Mouse (Mus musculus) heart, postnatal 36 days (tissue): ENCODE measurements around the gene Gid4. TPM values are rescaled to one million over a fixed set of nuclear protein-coding genes. Genes with fewer than 3 reads are reported as not detected.
"Not testable (repeated sequence)": the region's sequence is repeated elsewhere in the genome, so short reads cannot be mapped to it uniquely, and the experiment has no call there.

Experiments used
- DNase-seq, 2 experiments: peaks; one replicate each; pipeline ENCODE4 v3.0.0; 2021 to 2022
- intact Hi-C: fragments of 180-260 bp; cut with DNase I; formaldehyde crosslinking; loops from one replicate; pipeline ENCODE4 v1.15.1; 2025
- total RNA-seq, 2 experiments: library from RNA; stranded (reverse); gene quantifications; 2 replicates each; pipeline ENCODE4 v1.2.3; 2021

Gene Gid4
- total RNA-seq, 2 experiments from 2014 or later = 47.7 to 49.8 TPM

DNA sequence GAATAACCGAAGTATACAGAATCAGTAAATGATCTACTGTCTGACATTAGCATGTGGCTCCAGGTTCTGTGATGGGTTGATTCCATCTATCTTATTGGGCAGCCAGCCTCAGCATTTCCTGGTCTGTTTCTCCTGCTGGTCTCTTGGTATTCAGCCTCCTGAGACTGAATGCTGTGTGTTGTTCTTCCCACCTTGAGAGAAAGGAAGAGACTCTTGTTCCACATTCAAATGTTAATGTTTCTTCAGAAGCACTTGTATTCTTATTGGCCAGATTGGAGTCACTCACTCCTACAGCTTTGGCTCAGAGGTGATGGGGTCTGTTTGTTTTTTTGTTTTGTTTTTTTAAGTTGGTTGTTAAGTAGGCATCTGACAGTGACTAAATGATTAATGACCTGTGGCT, 6.1 kb downstream of the Gid4 start:
- DNase-seq = no peak
- intact Hi-C loops = no loop called here

- no peak for DNase-seq
- intact Hi-C loops = no loop called here
These were observed 9.5 kb downstream of the Gid4 start for GRCm38 (mm10) chr11:60426417-60426816.

- intact Hi-C loops = no loop called here
- no peak for DNase-seq
These were observed 10.7 kb downstream of the Gid4 start for GRCm38 (mm10) chr11:60427628-60428027.

DNA sequence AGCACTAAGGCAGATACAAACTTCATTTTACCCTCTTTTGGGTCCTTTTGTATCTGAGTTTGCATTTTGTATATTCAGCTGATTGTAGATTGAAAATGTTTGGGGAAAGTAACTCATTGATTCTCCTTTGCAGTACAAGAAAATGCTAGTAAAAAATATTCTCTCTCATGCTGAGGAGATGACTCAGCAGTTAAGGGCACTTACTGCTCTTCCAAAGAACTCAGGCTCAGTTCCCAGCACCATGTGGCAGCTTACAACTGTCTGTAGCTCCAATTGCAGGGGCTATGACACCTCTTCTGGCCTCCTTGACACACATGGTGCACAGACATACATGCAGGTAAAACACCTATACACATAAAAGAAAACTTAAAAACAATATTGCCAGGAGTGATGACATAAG, 16.6 kb downstream of the Gid4 start:
- intact Hi-C loops = no loop called here
- no peak for DNase-seq

GRCm38 (mm10) chr11:60435133-60435532, 18.2 kb downstream of the Gid4 start:
- intact Hi-C loops = no loop called here
- no peak for DNase-seq

DNA sequence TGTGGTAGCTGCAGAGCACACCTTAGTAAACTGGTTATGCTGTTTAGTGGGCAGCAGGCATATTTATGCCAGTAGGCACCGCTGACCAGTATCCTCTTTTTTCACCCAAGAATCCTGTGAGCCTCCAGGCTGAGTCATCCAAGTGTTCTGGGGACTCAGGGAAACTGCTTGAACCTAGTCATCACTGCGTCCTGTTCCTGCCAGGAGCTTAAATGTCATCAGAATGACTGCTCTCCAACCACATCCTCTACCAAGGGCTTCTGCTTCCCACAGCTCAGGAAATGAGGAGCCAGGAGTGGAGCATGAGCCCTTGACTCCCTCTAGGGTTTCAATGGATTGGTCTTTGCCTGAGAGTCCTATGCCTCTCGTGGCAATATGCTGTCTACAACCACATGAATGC, 19.7 kb downstream of the Gid4 start:
- intact Hi-C loops = no loop called here
- no peak for DNase-seq

GRCm38 (mm10) chr11:60439621-60440020, 22.7 kb downstream of the Gid4 start:
- intact Hi-C loops, DNase-seq: not testable (repeated sequence)

GRCm38 (mm10) chr11:60440176-60440575, 23.2 kb downstream of the Gid4 start:
- intact Hi-C loops = no loop called here
- no peak for DNase-seq

DNA sequence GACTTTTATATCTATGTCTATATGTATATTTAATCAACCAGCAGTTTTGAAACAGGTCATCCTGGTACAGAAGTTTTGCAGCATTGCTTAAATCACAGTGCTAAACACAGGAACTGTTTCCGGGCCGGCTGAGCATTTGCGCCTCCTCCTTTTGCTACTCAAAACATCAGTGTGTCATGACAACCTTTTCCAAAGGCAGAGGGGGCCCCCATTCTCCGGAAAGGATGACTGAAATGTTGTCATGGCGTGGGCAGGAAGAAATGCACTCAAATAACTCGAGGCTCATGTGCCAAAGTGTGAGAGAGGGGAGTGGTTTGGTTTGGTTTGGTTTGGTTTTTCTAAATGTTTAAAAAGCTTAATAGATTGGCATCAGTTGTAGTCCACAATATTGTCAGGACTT, 26.0 kb downstream of the Gid4 start:
- DNase-seq = no peak
- intact Hi-C loops = no loop called here

DNA sequence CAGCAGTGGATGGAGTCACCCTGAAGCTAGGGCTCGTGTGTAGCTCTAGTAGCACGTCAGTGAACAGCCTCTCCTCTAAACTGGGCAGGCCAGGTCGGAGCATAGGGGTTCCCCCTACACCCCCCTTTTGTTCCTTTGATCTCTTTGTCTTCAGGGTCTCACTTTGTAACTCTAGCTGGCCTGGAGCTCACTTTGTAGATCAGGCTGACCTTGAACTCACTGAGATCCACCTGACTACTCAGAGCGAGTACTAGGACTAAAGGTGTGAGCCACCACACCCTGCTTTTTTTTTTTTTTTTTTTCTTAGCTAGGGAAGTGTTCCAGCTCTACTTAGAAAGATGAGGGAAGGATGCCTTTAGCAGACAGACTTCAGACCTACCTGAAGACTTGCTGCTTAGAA, 27.1 kb downstream of the Gid4 start:
- intact Hi-C loops = no loop called here
- DNase-seq = no peak

- DNase-seq = peak; percentile 87 to 89
- intact Hi-C loops = no loop called here
These were observed 37.3 kb downstream of the Gid4 start, which contains the start of gene Drg2 for GRCm38 (mm10) chr11:60454080-60454744. Gene Drg2 (plus strand): TSS chr11:60454591.

- intact Hi-C loops = loop anchor here (5.0 kb wide), 1 partner anchor 83 kb away; the partner anchor contains the start of gene Alkbh5
- DNase-seq = no peak
These were observed 37.8 kb downstream of the Gid4 start for GRCm38 (mm10) chr11:60454745-60455087.

DNA sequence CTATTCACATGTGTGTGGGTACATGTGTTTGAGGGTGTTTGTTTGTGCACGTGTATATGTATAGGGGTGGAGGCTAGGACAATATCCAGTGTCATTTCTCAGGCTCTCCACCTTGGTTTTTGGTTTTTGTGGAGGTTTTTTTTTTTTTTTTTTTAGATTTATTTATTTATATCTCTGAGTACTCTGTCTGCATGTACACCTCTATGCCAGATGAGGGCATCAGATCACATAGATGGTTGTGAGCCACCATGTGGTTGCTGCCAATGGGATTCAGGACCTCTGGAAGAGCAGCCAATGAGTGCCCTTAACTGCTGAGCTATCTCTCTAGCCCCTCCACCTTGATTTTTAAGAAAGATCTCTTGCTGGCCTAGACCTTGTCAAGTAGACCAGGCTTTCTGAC, 41.0 kb downstream of the Gid4 start:
- intact Hi-C loops = loop anchor here (5.0 kb wide), 1 partner anchor 79 kb away; the partner anchor contains the start of gene Alkbh5

GRCm38 (mm10) chr11:60465943-60466380, 49.0 kb downstream of the Gid4 start:
- intact Hi-C loops = no loop called here
- peak in 1 of 2 experiments; percentile 39 for DNase-seq

More for the DNA sequence above, 41.0 kb downstream of the Gid4 start:
- no peak for DNase-seq

- DNase-seq = no peak
These were observed 52.1 kb downstream of the Gid4 start, which contains the start of gene Myo15 for GRCm38 (mm10) chr11:60469039-60469438. Gene Myo15 (plus strand): TSS chr11:60469339.

GRCm38 (mm10) chr11:60470743-60471142, 53.8 kb downstream of the Gid4 start:
- intact Hi-C loops = no loop called here
- no peak for DNase-seq

More at GRCm38 (mm10) chr11:60469039-60469438, 52.1 kb downstream of the Gid4 start, which contains the start of gene Myo15:
- intact Hi-C loops = no loop called here

DNA sequence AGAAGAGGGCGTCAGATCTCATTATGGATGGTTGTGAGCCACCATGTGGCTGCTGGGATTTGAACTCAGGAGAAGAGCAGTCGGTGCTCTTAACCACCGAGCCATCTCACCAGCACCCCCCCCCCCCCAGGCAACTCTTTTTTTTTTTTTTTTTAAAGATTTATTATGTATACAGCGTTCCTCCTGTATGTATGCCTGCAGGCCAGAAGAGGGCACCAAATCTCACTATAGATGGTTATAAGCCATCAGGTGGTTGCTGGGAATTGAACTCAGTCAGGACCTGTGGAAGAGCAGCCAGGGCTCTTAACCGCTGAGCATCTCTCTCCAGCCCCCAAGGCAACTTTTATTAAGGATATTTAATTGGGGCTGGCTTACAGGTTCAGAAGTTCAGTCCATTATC, 57.6 kb downstream of the Gid4 start:
- intact Hi-C loops = no loop called here
- no peak for DNase-seq

DNA sequence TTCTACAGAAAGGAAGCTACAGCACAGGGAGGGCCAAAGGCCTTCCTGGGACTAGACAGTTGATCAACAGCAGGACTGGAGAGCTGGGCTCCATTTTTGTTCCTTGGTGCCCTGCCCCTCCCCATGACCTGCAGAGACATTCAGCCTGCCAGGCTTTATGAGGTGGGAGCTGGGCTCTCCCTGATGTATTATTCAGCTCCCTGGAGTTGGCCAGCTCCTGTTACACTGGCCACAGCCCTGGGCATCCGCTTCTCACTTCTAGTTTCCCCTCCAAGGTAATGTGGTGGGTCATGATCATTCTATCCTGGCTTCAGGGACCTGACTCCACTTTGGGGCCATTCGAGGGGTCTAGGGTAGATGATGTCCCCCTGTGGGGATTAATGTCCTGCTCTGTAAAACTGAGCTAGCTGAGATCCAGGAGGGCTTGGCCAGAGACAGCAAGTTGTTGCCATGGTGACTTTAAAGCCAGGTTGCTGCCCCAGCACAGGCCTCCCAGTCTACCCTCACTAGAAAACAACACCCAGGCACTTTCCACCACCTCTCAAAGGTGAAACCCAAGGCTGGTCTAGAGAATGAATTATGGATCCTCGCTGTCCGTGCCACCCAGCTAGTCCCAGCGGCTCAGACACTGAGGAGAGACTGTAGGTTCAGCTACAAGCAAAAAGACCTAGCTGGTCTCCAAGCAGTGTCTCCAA, 58.9 kb downstream of the Gid4 start:
- no peak for DNase-seq
- intact Hi-C loops = no loop called here

- DNase-seq = no peak
- intact Hi-C loops = no loop called here
These were observed 61.2 kb downstream of the Gid4 start for GRCm38 (mm10) chr11:60478121-60478520.

DNA sequence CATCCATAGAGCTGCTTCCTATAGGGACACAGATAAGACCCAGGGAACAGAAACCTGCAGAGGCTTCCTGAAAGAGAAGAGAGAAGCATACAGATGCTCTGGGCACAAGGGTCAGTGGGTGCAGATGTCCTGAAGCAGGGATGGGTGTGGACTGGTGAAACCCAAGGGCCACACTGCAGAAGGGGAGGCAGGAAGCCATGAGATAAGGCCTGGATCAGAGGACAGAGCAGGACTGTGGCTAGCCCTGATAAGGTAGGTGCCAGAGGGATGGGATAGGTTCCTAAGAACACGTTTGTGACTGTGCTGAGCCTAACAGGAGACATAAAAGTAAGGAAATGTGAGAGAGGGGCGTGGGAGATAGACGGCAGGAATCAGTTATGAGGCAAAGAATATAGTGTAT, 69.3 kb downstream of the Gid4 start:
- intact Hi-C loops = no loop called here
- no peak for DNase-seq

GRCm38 (mm10) chr11:60492726-60493125, 75.8 kb downstream of the Gid4 start:
- intact Hi-C loops = no loop called here

DNA sequence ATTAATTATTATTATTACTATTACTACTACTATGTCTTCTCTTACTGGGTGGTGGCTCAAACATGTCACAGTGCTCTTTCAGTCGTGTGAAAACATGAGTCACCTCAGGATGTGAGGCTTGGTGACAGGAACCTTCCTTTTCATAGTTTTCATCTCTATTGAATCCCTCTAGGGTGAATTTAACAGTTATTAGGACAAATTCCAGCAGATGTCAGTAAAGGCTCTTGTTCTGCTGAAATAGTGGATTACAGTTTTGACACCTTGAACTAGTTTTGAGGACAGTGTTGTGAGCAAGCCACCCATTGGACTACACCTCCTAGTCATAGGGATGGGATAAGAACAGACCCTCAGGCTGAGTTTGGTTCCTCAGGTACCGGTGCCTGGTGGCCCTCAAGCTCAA, 78.7 kb downstream of the Gid4 start:
- intact Hi-C loops = no loop called here
- DNase-seq = no peak

More at GRCm38 (mm10) chr11:60492726-60493125, 75.8 kb downstream of the Gid4 start:
- DNase-seq = no peak
